Mouse (Mus musculus): ENCODE measurements around the gene Ppp1r14a. TPM values are rescaled to one million over a fixed set of nuclear protein-coding genes. Genes with fewer than 3 reads are reported as not detected.

The Ppp1r14a gene
- polyA plus RNA-seq, 1 experiment from 2014 or later: 56.7 TPM

- Histone ChIP-seq H3K27ac (no peak overlapping the region), H3K4me3 (replicated peaks) (no peak overlapping the region), H3K9me3 (no peaks in the 10 kb centered on the region), H3K9ac (no peak overlapping the region), H3K4me2 (no peak overlapping the region), H3K36me3 (0 out of 2 replicates have a peak, but pooled peaks cover 4% of the 10 kb centered on the region), H3K4me1 (peaks cover 14% of the 10 kb centered on the region), H3K27me3 (replicated peaks) (no peaks in the 10 kb centered on the region; the same call in 1 of the 2 replicates)
- ATAC-seq (ENCODE audit: insufficient read depth, low FRiP score, low read depth): no peak
- 82% methylated on average over 10 of the region's 10 CpGs for WGBS
Measured at GRCm38 (mm10) chr7:29259781-29260730, 29.1 kb upstream of the Ppp1r14a start.

GRCm38 (mm10) chr7:29262151-29262550 is 27.0 kb upstream of the Ppp1r14a start:
- no peak for ATAC-seq (ENCODE audit: insufficient read depth, low FRiP score, low read depth)
- H3K27me3 ChIP-seq (replicated peaks): no peaks in the 10 kb centered on the region
- no peaks in the 10 kb centered on the region for H3K9me3 ChIP-seq
- H3K4me3 ChIP-seq (replicated peaks): no peak overlapping the region
- WGBS: 78% methylated on average over 6 of the region's 6 CpGs
- peaks cover 23% of the 10 kb centered on the region; the same call in 1 of the 2 replicates for H3K4me1 ChIP-seq
- 0 out of 2 replicates have a peak, but pooled peaks cover 4% of the 10 kb centered on the region for H3K36me3 ChIP-seq
- H3K27ac ChIP-seq: no peak overlapping the region
- H3K4me2 ChIP-seq: no peak overlapping the region
- H3K9ac ChIP-seq: no peak overlapping the region

GRCm38 (mm10) chr7:29263831-29264230 is 25.3 kb upstream of the Ppp1r14a start:
- Histone ChIP-seq H3K4me2 (no peak overlapping the region), H3K4me1 (peaks cover 23% of the 10 kb centered on the region; the same call in 1 of the 2 replicates), H3K36me3 (0 out of 2 replicates have a peak, but pooled peaks cover 4% of the 10 kb centered on the region), H3K9me3 (no peaks in the 10 kb centered on the region), H3K4me3 (replicated peaks) (no peak overlapping the region), H3K9ac (no peak overlapping the region), H3K27ac (no peak overlapping the region), H3K27me3 (replicated peaks) (no peaks in the 10 kb centered on the region)
- WGBS: 84% methylated on average over 3 of the region's 3 CpGs
- ATAC-seq (ENCODE audit: insufficient read depth, low FRiP score, low read depth): no peak

GRCm38 (mm10) chr7:29265636-29266035 is 23.5 kb upstream of the Ppp1r14a start:
- H3K9ac ChIP-seq: no peak overlapping the region
- 79% methylated on average over 7 of the region's 7 CpGs for WGBS
- H3K36me3 ChIP-seq: no peaks in the 10 kb centered on the region
- ATAC-seq (ENCODE audit: insufficient read depth, low FRiP score, low read depth): no peak
- no peak overlapping the region for H3K27ac ChIP-seq
- no peak overlapping the region for H3K4me3 ChIP-seq (replicated peaks)
- peaks cover 21% of the 10 kb centered on the region; the same call in 1 of the 2 replicates for H3K4me1 ChIP-seq
- no peaks in the 10 kb centered on the region for H3K9me3 ChIP-seq
- no peak overlapping the region for H3K4me2 ChIP-seq
- no peaks in the 10 kb centered on the region for H3K27me3 ChIP-seq (replicated peaks)

DNA sequence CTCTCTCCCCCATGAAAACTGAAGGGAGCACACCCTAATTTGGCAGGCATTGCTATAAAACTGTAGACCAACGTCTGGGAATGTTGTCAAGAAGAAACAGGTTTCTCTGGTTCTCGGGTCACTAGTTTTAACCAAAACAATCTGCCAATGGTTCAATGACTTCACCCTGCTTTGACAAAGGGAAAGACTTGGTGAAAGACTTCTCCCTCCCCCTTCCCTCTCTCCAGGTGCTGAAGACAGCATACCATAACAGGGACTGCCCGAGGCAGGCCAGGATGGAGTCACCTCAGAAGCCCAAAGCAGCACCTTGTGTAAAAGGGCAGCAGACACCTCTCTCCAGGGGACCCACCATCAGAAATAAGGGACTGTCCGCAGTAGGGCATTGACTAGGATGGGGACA is 22.2 kb upstream of the Ppp1r14a start:
- no peaks in the 10 kb centered on the region for H3K9me3 ChIP-seq
- no peak overlapping the region for H3K4me3 ChIP-seq (replicated peaks)
- no peak overlapping the region for H3K4me2 ChIP-seq
- no peaks in the 10 kb centered on the region for H3K36me3 ChIP-seq
- no peak overlapping the region for H3K9ac ChIP-seq
- no peak overlapping the region for H3K27ac ChIP-seq
- no peaks in the 10 kb centered on the region for H3K27me3 ChIP-seq (replicated peaks)
- peaks cover 27% of the 10 kb centered on the region for H3K4me1 ChIP-seq
- WGBS: 56% methylated on average over 4 of the region's 4 CpGs
- ATAC-seq (ENCODE audit: insufficient read depth, low FRiP score, low read depth): no peak

GRCm38 (mm10) chr7:29270445-29270844 is 18.7 kb upstream of the Ppp1r14a start:
- Histone ChIP-seq H3K36me3 (no peaks in the 10 kb centered on the region), H3K27me3 (replicated peaks) (no peaks in the 10 kb centered on the region), H3K9me3 (no peaks in the 10 kb centered on the region), H3K4me3 (replicated peaks) (no peak overlapping the region), H3K27ac (peak overlapping the region; percentile 49; the same call in 1 of the 2 replicates), H3K9ac (no peak overlapping the region), H3K4me2 (no peak overlapping the region), H3K4me1 (peaks cover 26% of the 10 kb centered on the region)
- 76% methylated on average over 4 of the region's 4 CpGs for WGBS
- ATAC-seq (ENCODE audit: insufficient read depth, low FRiP score, low read depth): no peak

- WGBS: 48% methylated on average over 8 of the region's 8 CpGs
- Histone ChIP-seq H3K27ac (0 out of 2 replicates have a peak overlapping the region, but pooled peaks have one; percentile 49), H3K4me1 (peaks cover 20% of the 10 kb centered on the region), H3K4me3 (replicated peaks) (no peak overlapping the region), H3K4me2 (no peak overlapping the region), H3K36me3 (no peaks in the 10 kb centered on the region), H3K9me3 (no peaks in the 10 kb centered on the region), H3K27me3 (replicated peaks) (no peaks in the 10 kb centered on the region), H3K9ac (no peak overlapping the region)
- no peak for ATAC-seq (ENCODE audit: insufficient read depth, low FRiP score, low read depth)
Measured at GRCm38 (mm10) chr7:29271687-29272465, 17.2 kb upstream of the Ppp1r14a start.

DNA sequence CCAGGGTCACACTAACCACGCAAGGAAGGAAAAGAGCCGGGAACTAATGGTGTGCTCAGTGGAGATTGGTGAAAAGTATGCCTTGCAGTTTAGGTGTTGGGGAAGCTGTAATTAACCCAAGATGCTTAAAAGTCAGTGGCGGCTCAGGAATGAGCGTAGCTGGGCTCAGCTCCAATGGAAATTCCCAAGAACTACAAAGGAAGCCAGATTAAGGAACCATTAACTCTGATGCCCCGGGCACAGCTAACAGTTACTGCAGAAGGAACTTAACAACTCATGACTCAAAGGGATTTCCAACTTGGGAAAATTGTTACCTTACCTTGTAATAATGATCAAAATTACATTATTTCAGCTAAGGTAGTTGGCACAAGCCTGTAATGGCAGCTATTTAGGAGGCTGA is 12.4 kb upstream of the Ppp1r14a start:
- H3K9me3 ChIP-seq: no peaks in the 10 kb centered on the region
- no peak overlapping the region for H3K4me2 ChIP-seq
- no peak overlapping the region for H3K27ac ChIP-seq

DNA sequence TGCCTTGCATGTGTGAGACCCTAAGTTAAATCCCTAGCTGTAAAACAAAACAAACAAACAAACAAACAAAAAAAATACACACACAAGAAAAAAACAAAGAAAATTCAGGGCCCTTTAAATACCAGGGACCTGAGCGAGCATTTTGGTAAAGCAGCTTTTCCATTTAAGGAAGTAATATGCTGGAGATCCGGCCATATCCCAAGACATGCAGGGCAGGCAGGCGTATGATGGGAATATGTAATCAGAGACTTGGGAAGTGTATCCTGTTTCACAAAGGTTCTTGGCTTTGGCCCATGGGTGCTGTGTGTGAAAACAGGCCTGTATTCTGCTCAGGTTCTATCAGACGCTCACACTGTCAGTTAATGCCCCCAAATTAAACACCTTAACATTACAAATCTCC is 11.6 kb upstream of the Ppp1r14a start:
- no peak for ATAC-seq (ENCODE audit: insufficient read depth, low FRiP score, low read depth)
- 0 out of 2 replicates have a peak, but pooled peaks cover 8% of the 10 kb centered on the region for H3K27me3 ChIP-seq (replicated peaks)

More for the DNA sequence above, 12.4 kb upstream of the Ppp1r14a start:
- Histone ChIP-seq H3K4me3 (replicated peaks) (no peak overlapping the region), H3K27me3 (replicated peaks) (0 out of 2 replicates have a peak, but pooled peaks cover 6% of the 10 kb centered on the region), H3K4me1 (peaks cover 15% of the 10 kb centered on the region), H3K9ac (no peak overlapping the region), H3K36me3 (no peaks in the 10 kb centered on the region)
- WGBS: 69% methylated on average over 5 of the region's 5 CpGs
- no peak for ATAC-seq (ENCODE audit: insufficient read depth, low FRiP score, low read depth)

GRCm38 (mm10) chr7:29279261-29279660 is 9.8 kb upstream of the Ppp1r14a start:
- no peak for ATAC-seq (ENCODE audit: insufficient read depth, low FRiP score, low read depth)
- Histone ChIP-seq H3K4me3 (replicated peaks) (no peak overlapping the region), H3K27ac (no peak overlapping the region), H3K4me1 (peaks cover 8% of the 10 kb centered on the region; the same call in 1 of the 2 replicates), H3K9ac (no peak overlapping the region), H3K27me3 (replicated peaks) (0 out of 2 replicates have a peak, but pooled peaks cover 11% of the 10 kb centered on the region), H3K36me3 (no peaks in the 10 kb centered on the region), H3K4me2 (peak overlapping the region; percentile 93; the same call in 1 of the 2 replicates), H3K9me3 (no peaks in the 10 kb centered on the region)

More for the DNA sequence above, 11.6 kb upstream of the Ppp1r14a start:
- no peak overlapping the region for H3K9ac ChIP-seq
- H3K4me1 ChIP-seq: peaks cover 14% of the 10 kb centered on the region; the same call in 1 of the 2 replicates
- no peaks in the 10 kb centered on the region for H3K9me3 ChIP-seq
- no peak overlapping the region for H3K27ac ChIP-seq
- WGBS: 72% methylated on average over 4 of the region's 4 CpGs
- no peak overlapping the region for H3K4me2 ChIP-seq
- H3K36me3 ChIP-seq: no peaks in the 10 kb centered on the region
- H3K4me3 ChIP-seq (replicated peaks): no peak overlapping the region

DNA sequence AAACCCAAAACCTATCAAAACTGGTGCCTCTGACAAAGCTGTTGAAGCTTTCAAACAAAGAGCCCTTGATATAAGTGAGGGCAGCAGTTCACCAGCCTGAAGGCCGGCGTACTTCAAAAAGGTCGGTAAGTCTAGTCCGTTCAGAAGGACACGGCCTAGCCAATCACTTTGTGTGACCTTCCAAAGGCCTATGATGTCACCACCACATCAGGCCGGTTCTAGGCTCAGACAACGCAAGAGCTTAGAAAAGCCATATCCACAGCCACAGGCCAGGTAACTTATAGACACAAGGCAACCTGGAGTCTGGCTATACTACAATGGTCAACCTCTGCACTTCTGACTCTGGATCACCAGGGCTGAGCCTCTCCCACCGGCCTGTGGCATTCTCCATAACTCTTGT is 9.2 kb upstream of the Ppp1r14a start:
- Histone ChIP-seq H3K27ac (0 out of 2 replicates have a peak overlapping the region, but pooled peaks have one; percentile 92), H3K9ac (no peak overlapping the region), H3K36me3 (no peaks in the 10 kb centered on the region), H3K27me3 (replicated peaks) (0 out of 2 replicates have a peak, but pooled peaks cover 11% of the 10 kb centered on the region), H3K9me3 (no peaks in the 10 kb centered on the region), H3K4me1 (peaks cover 8% of the 10 kb centered on the region; the same call in 1 of the 2 replicates), H3K4me3 (replicated peaks) (peak overlapping the region; percentile 57), H3K4me2 (peak overlapping the region; percentile 93)
- WGBS: 49% methylated on average over 8 of the region's 8 CpGs
- ATAC-seq (ENCODE audit: insufficient read depth, low FRiP score, low read depth): no peak
